Mouse (Mus musculus) stomach, embryonic 16.5 days (tissue): ENCODE data around the gene Ccnb3. TPM values are rescaled to one million over a fixed set of nuclear protein-coding genes. Genes with fewer than 3 reads are reported as not detected.

ENCODE experiments used
- ATAC-seq: fragments of 200-750 bp; cut with Nextera tagmentation; 2 replicates; pipeline ENCODE4 v1.8.0; 2017; ENCODE audit warnings: moderate number of reproducible peaks, moderate TSS enrichment; ENCODE audit not compliant: insufficient read depth, low FRiP score
- H3K27ac ChIP-seq: fragments of 300-500 bp; sonication (generic); 2 replicates; pipeline ENCODE4 v1.5.1; 2014; ENCODE audit warnings: low read length
- H3K27me3 ChIP-seq: fragments of 300-500 bp; sonication (generic); 2 replicates; pipeline ENCODE4 v1.6.1; 2014; ENCODE audit warnings: low read length, control low read depth, mixed read lengths; ENCODE audit not compliant: control insufficient read depth, insufficient read depth
- H3K36me3 ChIP-seq: fragments of 300-500 bp; sonication (generic); 2 replicates; pipeline ENCODE4 v1.6.1; 2014; ENCODE audit warnings: low read length; ENCODE audit not compliant: control insufficient read depth, insufficient read depth
- H3K4me1 ChIP-seq: fragments of 300-500 bp; sonication (generic); 2 replicates; pipeline ENCODE4 v1.6.1; 2014; ENCODE audit warnings: low read length, control low read depth, mixed read lengths; ENCODE audit not compliant: control insufficient read depth, insufficient read depth
- H3K4me2 ChIP-seq: fragments of 300-500 bp; sonication (generic); 2 replicates; pipeline ENCODE4 v1.6.1; 2014; ENCODE audit warnings: low read depth, low read length, mixed read lengths
- H3K4me3 ChIP-seq: fragments of 300-500 bp; sonication (generic); replicated peaks from 2 replicates; pipeline ENCODE4 v1.5.1; 2014; ENCODE audit warnings: mild to moderate bottlenecking, low read length
- H3K9ac ChIP-seq: fragments of 300-500 bp; sonication (generic); 2 replicates; pipeline ENCODE4 v1.6.1; 2014; ENCODE audit warnings: low read length
- H3K9me3 ChIP-seq: fragments of 300-500 bp; sonication (generic); replicated peaks from 2 replicates; pipeline ENCODE4 v1.6.1; 2016; ENCODE audit warnings: low read length, control low read depth; ENCODE audit not compliant: control insufficient read depth
- WGBS: fragments of 180-500 bp; shearing (Covaris S2); extraction: QIAGEN DNeasy Blood & Tissue Kit; methylation state at CpG from one replicate; pipeline ENCODE4 v1.1.7; 2014; 5-methylcytosine and 5-hydroxymethylcytosine counted together
- polyA plus RNA-seq: library from polyadenylated mRNA; unstranded; fragments of >200 nt; fragmentation: Nextera tagmentation; extraction: Ambion mirVana; gene quantifications from 2 replicates; pipeline ENCODE4 v1.2.1, GENCODE M21; 2015

Ccnb3 gene
- 0.05 TPM in 1 of 2 replicates, not detected in the other for polyA plus RNA-seq

GRCm38 (mm10) chrX:7041519-7041918 is at the start of gene Ccnb3:
Gene Ccnb3 (minus strand): TSS chrX:7041619.
- no peaks in the 10 kb centered on the region for H3K27me3 ChIP-seq
- H3K4me3 ChIP-seq = no peak within 1 kb of the TSS
- no peaks in the 10 kb centered on the region for H3K36me3 ChIP-seq
- no peak for ATAC-seq
- WGBS = 92% methylated on average over 19 of the region's 19 CpGs
- H3K4me1 ChIP-seq = no peaks in the 10 kb centered on the region
- no peaks in the 10 kb centered on the region for H3K9me3 ChIP-seq
- H3K27ac ChIP-seq = no peak within 1 kb of the TSS
- H3K4me2 ChIP-seq = no peak within 1 kb of the TSS
- no peak within 1 kb of the TSS for H3K9ac ChIP-seq

GRCm38 (mm10) chrX:7090323-7090722 is 48.9 kb upstream of the Ccnb3 start:
- no peak for ATAC-seq
- H3K27ac ChIP-seq = no peak overlapping the region

GRCm38 (mm10) chrX:7085878-7086277 is 44.5 kb upstream of the Ccnb3 start:
- no peak for ATAC-seq
- Histone ChIP-seq H3K4me2 (no peak overlapping the region), H3K36me3 (no peaks in the 10 kb centered on the region), H3K27me3 (no peaks in the 10 kb centered on the region), H3K27ac (no peak overlapping the region), H3K4me3 (no peak overlapping the region), H3K4me1 (no peaks in the 10 kb centered on the region), H3K9ac (no peak overlapping the region), H3K9me3 (no peaks in the 10 kb centered on the region)
- WGBS = 58% methylated on average over 1 of the region's 1 CpGs

More at GRCm38 (mm10) chrX:7090323-7090722, 48.9 kb upstream of the Ccnb3 start:
- Histone ChIP-seq H3K4me2 (no peak overlapping the region), H3K4me1 (no peaks in the 10 kb centered on the region), H3K36me3 (no peaks in the 10 kb centered on the region), H3K9me3 (no peaks in the 10 kb centered on the region), H3K9ac (no peak overlapping the region), H3K4me3 (no peak overlapping the region), H3K27me3 (no peaks in the 10 kb centered on the region)

- ATAC-seq = no peak
- Histone ChIP-seq H3K27ac (no peak overlapping the region), H3K9ac (no peak overlapping the region), H3K27me3 (no peaks in the 10 kb centered on the region), H3K4me1 (no peaks in the 10 kb centered on the region), H3K36me3 (no peaks in the 10 kb centered on the region), H3K4me3 (no peak overlapping the region), H3K9me3 (no peaks in the 10 kb centered on the region), H3K4me2 (no peak overlapping the region)
- 60% methylated on average over 6 of the region's 6 CpGs for WGBS
Measured at GRCm38 (mm10) chrX:7079820-7080429, 38.5 kb upstream of the Ccnb3 start.

GRCm38 (mm10) chrX:7068002-7068401 is 26.6 kb upstream of the Ccnb3 start:
- WGBS = 84% methylated on average over 2 of the region's 2 CpGs
- Histone ChIP-seq H3K27ac (no peak overlapping the region), H3K27me3 (no peaks in the 10 kb centered on the region), H3K9ac (no peak overlapping the region), H3K4me3 (no peak overlapping the region), H3K4me2 (no peak overlapping the region), H3K36me3 (no peaks in the 10 kb centered on the region), H3K4me1 (no peaks in the 10 kb centered on the region), H3K9me3 (no peaks in the 10 kb centered on the region)
- no peak for ATAC-seq

GRCm38 (mm10) chrX:7067219-7067618 is 25.8 kb upstream of the Ccnb3 start, which contains the start of gene Akap4:
Gene Akap4 (plus strand): TSS chrX:7067519.
- Histone ChIP-seq H3K27me3 (no peaks in the 10 kb centered on the region), H3K9me3 (no peaks in the 10 kb centered on the region), H3K27ac (no peak within 1 kb of the TSS), H3K9ac (no peak within 1 kb of the TSS), H3K4me2 (no peak within 1 kb of the TSS), H3K36me3 (no peaks in the 10 kb centered on the region), H3K4me3 (no peak within 1 kb of the TSS), H3K4me1 (no peaks in the 10 kb centered on the region)
- WGBS = 100% methylated on average over 1 of the region's 1 CpGs
- no peak for ATAC-seq

GRCm38 (mm10) chrX:7064109-7064508 is 22.7 kb upstream of the Ccnb3 start:
- ATAC-seq = no peak
- H3K4me1 ChIP-seq = no peaks in the 10 kb centered on the region
- H3K9ac ChIP-seq = no peak overlapping the region
- H3K27me3 ChIP-seq = no peaks in the 10 kb centered on the region
- no peak overlapping the region for H3K4me3 ChIP-seq
- H3K4me2 ChIP-seq = no peak overlapping the region
- no peak overlapping the region for H3K27ac ChIP-seq
- H3K36me3 ChIP-seq = no peaks in the 10 kb centered on the region
- no peaks in the 10 kb centered on the region for H3K9me3 ChIP-seq

GRCm38 (mm10) chrX:7057634-7058033 is 16.2 kb upstream of the Ccnb3 start:
- Histone ChIP-seq H3K36me3 (no peaks in the 10 kb centered on the region), H3K4me2 (no peak overlapping the region), H3K27me3 (no peaks in the 10 kb centered on the region), H3K4me1 (no peaks in the 10 kb centered on the region), H3K9ac (no peak overlapping the region), H3K4me3 (no peak overlapping the region), H3K27ac (no peak overlapping the region), H3K9me3 (no peaks in the 10 kb centered on the region)
- 76% methylated on average over 2 of the region's 2 CpGs for WGBS
- ATAC-seq = no peak

- Histone ChIP-seq H3K4me2 (no peak overlapping the region), H3K4me1 (no peaks in the 10 kb centered on the region), H3K4me3 (no peak overlapping the region), H3K27ac (no peak overlapping the region), H3K27me3 (no peaks in the 10 kb centered on the region), H3K9me3 (no peaks in the 10 kb centered on the region), H3K36me3 (no peaks in the 10 kb centered on the region), H3K9ac (no peak overlapping the region)
- no peak for ATAC-seq
Measured at GRCm38 (mm10) chrX:7057056-7057455, 15.6 kb upstream of the Ccnb3 start.
